Mouse (Mus musculus) limb, embryonic 12.5 days (tissue): ENCODE data around the gene Mrgprd. TPM values are rescaled to one million over a fixed set of nuclear protein-coding genes. Genes with fewer than 3 reads are reported as not detected.

ENCODE experiments used
- ATAC-seq: fragments of 200-750 bp; cut with Nextera tagmentation; 2 replicates; pipeline ENCODE4 v1.8.0; 2017; ENCODE audit warnings: low read depth, moderate TSS enrichment; ENCODE audit not compliant: insufficient number of reproducible peaks, insufficient read depth, low FRiP score, low TSS enrichment
- H3K27ac ChIP-seq: fragments of 300-500 bp; sonication (generic); 2 replicates; pipeline ENCODE4 v1.5.1; 2016; ENCODE audit warnings: mild to moderate bottlenecking, moderate library complexity
- H3K27me3 ChIP-seq: fragments of 300-500 bp; sonication (generic); 2 replicates; pipeline ENCODE4 v1.6.1; 2016; ENCODE audit warnings: mild to moderate bottlenecking, moderate library complexity
- H3K36me3 ChIP-seq: fragments of 300-500 bp; sonication (generic); 2 replicates; pipeline ENCODE4 v1.6.1; 2016; ENCODE audit warnings: mild to moderate bottlenecking, moderate library complexity
- H3K4me1 ChIP-seq: fragments of 300-500 bp; sonication (generic); replicated peaks from 2 replicates; pipeline ENCODE4 v1.6.1; 2016
- H3K4me2 ChIP-seq: fragments of 300-500 bp; sonication (generic); 2 replicates; pipeline ENCODE4 v1.6.1; 2016; ENCODE audit warnings: mild to moderate bottlenecking, moderate library complexity
- H3K4me3 ChIP-seq: fragments of 300-500 bp; sonication (generic); replicated peaks from 2 replicates; pipeline ENCODE4 v1.5.1; 2016; ENCODE audit warnings: mild to moderate bottlenecking
- H3K9ac ChIP-seq: fragments of 300-500 bp; sonication (generic); replicated peaks from 2 replicates; pipeline ENCODE4 v1.6.1; 2016; ENCODE audit warnings: mild to moderate bottlenecking, moderate library complexity
- H3K9me3 ChIP-seq: fragments of 300-500 bp; sonication (generic); 2 replicates; pipeline ENCODE4 v1.6.1; 2016; ENCODE audit warnings: mild to moderate bottlenecking, moderate library complexity
- WGBS: fragments of 180-500 bp; shearing (Covaris S2); methylation state at CpG from one replicate; pipeline ENCODE4 v1.1.7; 2016; 5-methylcytosine and 5-hydroxymethylcytosine counted together
- polyA plus RNA-seq: library from polyadenylated mRNA; unstranded; fragments of >200 nt; fragmentation: Nextera tagmentation; extraction: Ambion mirVana; gene quantifications from 2 replicates; pipeline ENCODE4 v1.2.1, GENCODE M21; 2016

Gene Mrgprd
- polyA plus RNA-seq, 1 experiment from 2014 or later, result not detected

DNA sequence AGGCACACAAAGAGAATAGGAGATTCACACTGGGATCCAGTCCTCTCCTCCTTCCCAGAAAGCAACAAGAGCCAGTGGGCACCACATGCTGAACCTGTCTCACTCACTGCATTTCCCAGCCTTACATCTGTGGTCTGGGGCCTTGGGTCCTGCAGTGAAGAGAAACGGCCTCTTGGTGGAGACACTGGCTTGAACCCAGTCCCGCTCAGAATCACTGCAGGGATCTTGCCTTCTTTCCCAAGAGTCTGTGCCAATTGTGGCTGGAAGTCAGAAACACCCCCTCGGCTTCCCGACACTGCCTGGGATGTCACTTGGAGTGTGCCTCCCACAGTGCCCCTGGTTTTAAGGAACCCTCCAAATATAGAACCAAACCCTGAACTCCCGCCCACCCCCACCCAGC lies 25.3 kb upstream of the Mrgprd start:
- H3K4me3 ChIP-seq, result no peak overlapping the region
- no peak overlapping the region for H3K9ac ChIP-seq
- 25% methylated on average over 5 of the region's 5 CpGs for WGBS
- H3K9me3 ChIP-seq, result no peaks in the 10 kb centered on the region
- peaks cover 9% of the 10 kb centered on the region; the same call in 1 of the 2 replicates for H3K4me1 ChIP-seq
- no peak overlapping the region for H3K4me2 ChIP-seq
- no peaks in the 10 kb centered on the region for H3K27me3 ChIP-seq
- ATAC-seq, result no peak
- H3K27ac ChIP-seq, result no peak overlapping the region
- H3K36me3 ChIP-seq, result no peaks in the 10 kb centered on the region

DNA sequence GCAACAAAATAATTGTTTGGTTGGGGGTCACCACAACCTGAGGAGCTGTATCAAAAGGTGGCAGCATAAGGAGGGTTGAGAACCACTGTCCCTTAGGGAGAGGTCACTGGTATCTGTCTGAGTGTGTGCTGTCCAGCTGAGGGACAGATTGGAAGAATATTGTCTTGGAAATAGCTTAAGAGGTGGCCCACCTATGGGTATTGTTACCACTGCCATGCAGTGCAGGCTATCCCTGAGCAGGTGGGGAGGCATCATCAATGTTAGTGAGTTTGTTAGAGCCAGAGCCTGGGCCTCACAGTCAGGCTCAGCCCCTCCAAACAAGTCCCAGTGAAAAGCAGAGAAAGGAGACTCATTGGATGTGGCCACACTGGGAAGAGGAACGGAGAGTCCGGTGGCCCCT lies 22.8 kb upstream of the Mrgprd start:
- no peak for ATAC-seq
- H3K9me3 ChIP-seq, result no peaks in the 10 kb centered on the region
- no peak overlapping the region for H3K4me2 ChIP-seq
- WGBS, result 100% methylated on average over 2 of the region's 2 CpGs
- H3K36me3 ChIP-seq, result no peaks in the 10 kb centered on the region
- no peak overlapping the region for H3K27ac ChIP-seq
- no peaks in the 10 kb centered on the region for H3K27me3 ChIP-seq
- no peak overlapping the region for H3K9ac ChIP-seq
- H3K4me3 ChIP-seq, result no peak overlapping the region
- peaks cover 9% of the 10 kb centered on the region; the same call in 1 of the 2 replicates for H3K4me1 ChIP-seq

DNA sequence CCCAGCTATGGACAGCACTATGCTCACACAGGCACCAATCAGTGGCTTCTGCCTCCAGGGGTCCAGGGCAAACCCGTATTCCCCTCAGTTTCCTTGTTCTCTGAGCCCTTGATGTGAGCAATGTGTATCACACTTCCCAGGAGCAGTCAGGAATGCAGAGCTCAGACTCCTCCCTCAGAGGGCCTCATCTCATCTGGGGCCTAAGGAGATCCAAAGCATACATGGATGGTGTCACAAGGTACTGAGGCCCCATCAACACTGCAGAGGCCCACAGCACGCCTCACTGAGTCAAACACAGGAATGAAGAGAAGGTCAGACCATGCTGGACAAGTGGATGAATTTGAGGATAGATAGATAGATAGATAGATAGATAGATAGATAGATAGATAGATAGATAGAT lies 21.9 kb upstream of the Mrgprd start:
- ATAC-seq, result no peak
- H3K27ac ChIP-seq, result no peak overlapping the region
- 65% methylated on average over 2 of the region's 2 CpGs for WGBS
- H3K36me3 ChIP-seq, result no peaks in the 10 kb centered on the region
- no peak overlapping the region for H3K4me2 ChIP-seq
- H3K4me3 ChIP-seq, result no peak overlapping the region
- no peaks in the 10 kb centered on the region; the same call in 1 of the 2 replicates for H3K27me3 ChIP-seq
- no peaks in the 10 kb centered on the region for H3K9me3 ChIP-seq
- no peak overlapping the region for H3K9ac ChIP-seq
- peaks cover 9% of the 10 kb centered on the region; the same call in 1 of the 2 replicates for H3K4me1 ChIP-seq

GRCm38 (mm10) chr7:145293859-145294258 lies 20.8 kb upstream of the Mrgprd start:
- 38% methylated on average over 6 of the region's 6 CpGs for WGBS
- Histone ChIP-seq H3K27me3 (no peaks in the 10 kb centered on the region; the same call in 1 of the 2 replicates), H3K36me3 (no peaks in the 10 kb centered on the region), H3K4me2 (no peak overlapping the region), H3K9ac (no peak overlapping the region), H3K4me3 (no peak overlapping the region), H3K4me1 (peaks cover 7% of the 10 kb centered on the region; the same call in 1 of the 2 replicates), H3K9me3 (no peaks in the 10 kb centered on the region), H3K27ac (no peak overlapping the region)
- ATAC-seq, result no peak

GRCm38 (mm10) chr7:145298666-145299490 lies 15.8 kb upstream of the Mrgprd start:
- 61% methylated on average over 3 of the region's 3 CpGs for WGBS
- no peak overlapping the region for H3K27ac ChIP-seq
- H3K4me3 ChIP-seq, result no peak overlapping the region
- H3K9me3 ChIP-seq, result no peaks in the 10 kb centered on the region
- H3K27me3 ChIP-seq, result no peaks in the 10 kb centered on the region; the same call in none of the 2 replicates
- ATAC-seq, result no peak
- no peak overlapping the region for H3K4me2 ChIP-seq
- peaks cover 22% of the 10 kb centered on the region for H3K4me1 ChIP-seq
- H3K9ac ChIP-seq, result no peak overlapping the region
- no peaks in the 10 kb centered on the region for H3K36me3 ChIP-seq

DNA sequence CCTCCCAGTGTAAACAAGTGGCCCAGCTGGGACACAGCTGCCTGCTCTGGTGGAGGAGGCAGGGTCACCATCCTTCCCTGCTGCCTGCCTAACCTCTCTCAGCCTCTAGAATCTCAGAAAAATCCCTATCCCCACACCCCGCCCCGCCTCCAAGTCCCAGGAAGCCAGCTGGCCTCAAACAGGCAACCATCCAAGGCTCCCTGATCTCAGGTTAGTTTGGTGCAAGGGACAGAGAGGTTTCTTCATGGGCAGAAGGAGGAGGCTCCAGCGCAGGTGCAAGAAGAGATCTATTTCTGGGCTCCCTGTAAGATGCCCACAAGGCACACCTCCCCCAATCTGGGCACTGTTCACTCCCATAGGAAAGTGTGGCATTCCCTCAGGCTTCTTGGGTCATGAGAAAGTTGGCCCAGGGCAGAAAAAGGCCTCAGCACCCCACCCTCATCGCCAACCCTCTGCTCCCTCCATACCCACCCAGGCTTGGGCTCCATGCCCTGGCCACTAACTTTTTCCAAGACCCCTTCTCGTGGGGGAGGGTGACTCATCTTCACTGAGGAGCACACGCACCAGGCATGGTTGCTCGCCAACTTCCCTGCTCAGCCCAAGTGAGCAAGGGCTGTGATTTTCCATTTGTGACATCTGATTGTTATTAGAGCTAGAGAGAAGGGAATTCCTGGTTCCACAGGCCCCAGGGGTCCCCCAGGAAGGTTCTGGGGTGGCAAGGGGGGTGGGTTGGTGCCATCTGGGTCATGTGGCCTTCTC lies 14.9 kb upstream of the Mrgprd start:
- no peak overlapping the region for H3K27ac ChIP-seq
- no peaks in the 10 kb centered on the region for H3K9me3 ChIP-seq
- no peaks in the 10 kb centered on the region; the same call in none of the 2 replicates for H3K27me3 ChIP-seq

GRCm38 (mm10) chr7:145300321-145301007 lies 14.2 kb upstream of the Mrgprd start, which contains the start of gene Mrgprf:
Gene Mrgprf (plus strand): TSS chr7:145300828.
- Histone ChIP-seq H3K9ac (no peak within 1 kb of the TSS), H3K4me1 (peaks cover 22% of the 10 kb centered on the region), H3K27ac (no peak within 1 kb of the TSS), H3K36me3 (no peaks in the 10 kb centered on the region), H3K4me2 (no peak within 1 kb of the TSS), H3K9me3 (no peaks in the 10 kb centered on the region), H3K4me3 (no peak within 1 kb of the TSS), H3K27me3 (no peaks in the 10 kb centered on the region; the same call in none of the 2 replicates)
- WGBS, result 41% methylated on average over 13 of the region's 13 CpGs
- no peak for ATAC-seq

More for the DNA sequence above, 14.9 kb upstream of the Mrgprd start:
- no peak overlapping the region for H3K4me2 ChIP-seq
- 62% methylated on average over 7 of the region's 7 CpGs for WGBS
- H3K36me3 ChIP-seq, result no peaks in the 10 kb centered on the region
- peaks cover 22% of the 10 kb centered on the region for H3K4me1 ChIP-seq
- ATAC-seq, result no peak
- no peak overlapping the region for H3K4me3 ChIP-seq
- no peak overlapping the region for H3K9ac ChIP-seq

GRCm38 (mm10) chr7:145301008-145301340 lies 13.7 kb upstream of the Mrgprd start:
- no peak overlapping the region for H3K4me3 ChIP-seq
- ATAC-seq, result no peak
- H3K27ac ChIP-seq, result no peak overlapping the region
- H3K9ac ChIP-seq, result no peak overlapping the region
- H3K4me1 ChIP-seq, result peaks cover 22% of the 10 kb centered on the region
- no peaks in the 10 kb centered on the region; the same call in none of the 2 replicates for H3K27me3 ChIP-seq
- H3K9me3 ChIP-seq, result no peaks in the 10 kb centered on the region
- no peak overlapping the region for H3K4me2 ChIP-seq
- H3K36me3 ChIP-seq, result no peaks in the 10 kb centered on the region

GRCm38 (mm10) chr7:145301341-145302005 lies 13.2 kb upstream of the Mrgprd start:
- H3K9me3 ChIP-seq, result no peaks in the 10 kb centered on the region
- no peak overlapping the region for H3K4me2 ChIP-seq
- no peak overlapping the region for H3K9ac ChIP-seq
- no peaks in the 10 kb centered on the region for H3K36me3 ChIP-seq
- no peaks in the 10 kb centered on the region; the same call in none of the 2 replicates for H3K27me3 ChIP-seq
- no peak for ATAC-seq
- H3K4me1 ChIP-seq, result peaks cover 22% of the 10 kb centered on the region
- no peak overlapping the region for H3K27ac ChIP-seq
- no peak overlapping the region for H3K4me3 ChIP-seq
- WGBS, result 92% methylated on average over 6 of the region's 6 CpGs

DNA sequence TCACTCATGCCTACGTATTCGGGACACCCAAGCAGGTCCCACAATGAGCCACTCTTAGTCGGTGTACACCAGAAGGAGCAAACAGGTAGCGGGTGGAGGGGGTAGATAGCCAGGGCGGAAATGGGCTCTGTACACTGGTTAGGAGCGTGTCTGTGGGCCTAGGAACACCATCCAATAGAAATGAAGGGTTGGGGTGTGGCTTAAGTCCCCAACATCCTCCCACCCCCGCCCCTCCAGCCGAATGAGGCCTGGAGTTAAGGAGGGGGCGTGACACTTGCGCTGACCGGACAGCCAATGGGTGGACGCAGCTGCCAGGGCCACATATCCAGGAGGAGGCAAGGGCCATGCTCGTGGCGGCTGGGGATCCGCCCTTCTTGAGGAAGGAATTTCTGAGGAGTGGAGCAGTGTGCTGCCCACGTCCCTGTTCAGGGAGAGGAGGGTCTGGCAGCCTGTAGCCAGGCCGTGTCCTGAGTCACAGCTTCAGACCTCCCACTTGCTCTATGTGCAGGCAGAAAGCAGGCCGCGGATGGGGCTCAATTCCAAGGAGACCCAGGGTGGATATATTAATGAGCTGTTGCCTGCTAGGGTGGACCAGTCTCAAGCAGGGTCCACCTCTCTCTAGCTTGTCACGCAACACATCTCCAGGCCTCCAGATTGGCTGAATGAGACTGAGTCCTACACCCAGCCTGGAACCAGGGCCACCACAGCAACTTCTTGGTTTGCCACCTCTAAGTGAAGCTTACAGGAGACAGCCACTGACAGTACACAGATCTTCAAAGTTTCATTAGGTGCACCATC lies 11.9 kb upstream of the Mrgprd start:
- Histone ChIP-seq H3K36me3 (no peaks in the 10 kb centered on the region), H3K27ac (peak overlapping the region; percentile 73), H3K4me2 (peak overlapping the region; percentile 54), H3K4me3 (peak overlapping the region; percentile 24), H3K4me1 (peaks cover 22% of the 10 kb centered on the region), H3K9ac (0 out of 2 replicates have a peak overlapping the region, but pooled peaks have one; percentile 4), H3K27me3 (no peaks in the 10 kb centered on the region; the same call in 1 of the 2 replicates), H3K9me3 (no peaks in the 10 kb centered on the region)
- WGBS, result 4% methylated on average over 20 of the region's 20 CpGs
- ATAC-seq, result peak; percentile 91
